Mouse (Mus musculus) induced T-regulatory cell, adult 2 months (primary cell): ENCODE results near the gene Fgfr2.
A peak's percentile ranks its signal among the peaks of the same experiment; 100 is the strongest.

Experiments
- DNase-seq: peaks from one replicate; pipeline ENCODE4 v3.0.0-alpha.2; 2012; ENCODE audit warnings: low read depth

Gene Fgfr2

DNA sequence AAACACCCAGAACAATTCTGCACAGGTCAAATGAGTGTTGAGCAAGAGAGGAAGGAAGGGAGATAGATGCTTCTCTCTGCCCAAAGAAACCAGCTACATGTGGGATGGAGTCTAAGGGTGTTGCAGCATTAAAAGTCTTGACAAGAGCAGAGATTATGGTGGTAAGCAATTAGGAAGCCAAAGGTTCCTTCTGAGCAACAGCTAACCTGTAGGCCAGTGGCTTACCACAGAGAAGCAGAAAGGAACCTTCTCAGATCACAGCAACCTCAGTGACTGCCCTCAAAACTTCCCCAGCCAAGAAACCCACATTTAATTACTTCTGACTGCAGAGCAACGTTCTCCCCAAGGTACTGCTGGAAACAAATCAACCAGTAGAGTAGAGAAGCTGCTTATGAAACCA, 2621.7 kb downstream of the Fgfr2 start:
- no peak for DNase-seq

DNA sequence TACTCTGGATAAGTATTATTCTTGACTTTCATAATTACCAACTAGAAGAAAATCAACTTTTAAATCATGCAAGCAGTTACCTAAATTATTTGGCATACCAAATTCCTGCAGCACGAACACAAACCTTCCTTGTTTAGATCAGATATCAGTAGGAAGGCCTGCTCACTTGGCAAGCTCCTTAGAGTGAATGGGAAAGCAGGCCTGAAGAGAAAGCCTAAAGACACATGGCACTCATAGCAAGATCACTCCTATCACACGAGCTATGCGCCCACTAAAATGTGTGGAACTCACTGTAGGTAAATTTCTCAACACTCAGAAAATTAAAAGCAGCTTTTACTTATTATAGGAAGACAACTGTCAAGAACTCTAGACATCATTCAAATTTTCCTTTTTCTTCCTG, 2629.8 kb downstream of the Fgfr2 start:
- no peak for DNase-seq

DNA sequence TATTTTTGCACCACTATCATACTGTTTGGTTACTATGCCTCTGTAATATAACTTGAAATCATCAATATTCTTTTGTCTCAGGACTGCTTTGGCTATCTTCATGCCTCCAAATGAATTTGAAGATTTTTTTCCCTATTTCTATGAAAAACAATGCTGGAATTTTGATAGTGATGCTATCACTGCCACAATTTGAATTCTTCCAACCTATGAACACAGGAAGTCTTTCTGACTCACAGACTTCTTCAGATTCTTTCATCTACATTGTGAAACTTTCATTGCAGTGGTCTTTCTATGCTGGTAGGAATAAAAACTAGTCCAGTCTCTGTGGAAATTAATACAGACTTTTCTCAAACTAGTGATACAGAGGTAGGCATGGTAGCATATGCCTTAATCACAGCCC, 2631.1 kb downstream of the Fgfr2 start:
- DNase-seq: no peak

DNA sequence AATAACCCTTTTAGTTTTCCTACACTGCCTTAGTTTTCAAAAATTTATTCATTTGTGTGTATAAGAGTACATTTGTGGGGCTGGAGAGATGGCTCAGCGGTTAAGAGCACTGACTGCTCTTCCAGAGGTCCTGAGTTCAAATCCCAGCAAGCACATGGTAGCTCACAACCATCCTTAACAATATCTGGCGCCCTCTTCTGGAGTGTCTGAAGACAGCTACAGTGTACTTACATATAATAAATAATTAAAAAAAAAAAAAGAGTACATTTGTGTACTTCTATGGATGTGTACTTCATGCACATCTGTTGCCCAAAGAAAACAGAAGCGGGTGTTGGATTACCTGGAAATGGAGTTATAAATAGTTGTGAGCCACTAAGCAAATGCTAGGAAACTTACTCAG, 2644.1 kb downstream of the Fgfr2 start:
- peak; percentile 23 for DNase-seq

DNA sequence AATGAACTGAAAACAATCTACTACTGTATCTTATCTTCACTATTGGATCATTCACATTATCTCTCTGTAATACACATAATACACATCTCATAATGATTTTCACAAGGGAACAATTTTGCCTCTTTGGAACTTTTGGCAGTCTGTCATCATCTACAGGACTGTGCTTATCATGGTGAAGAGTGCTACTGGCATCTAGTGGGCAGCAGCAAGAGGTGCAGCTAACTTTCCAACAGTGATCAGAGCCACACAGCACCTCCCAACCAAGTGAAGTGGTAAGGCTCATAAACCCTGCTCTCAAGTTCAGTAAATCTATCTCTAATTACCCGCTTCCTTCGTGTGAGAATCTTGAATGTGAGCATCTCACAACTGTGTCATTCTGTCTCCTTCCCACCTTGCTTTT, 2647.2 kb downstream of the Fgfr2 start:
- peak; percentile 60 for DNase-seq

DNA sequence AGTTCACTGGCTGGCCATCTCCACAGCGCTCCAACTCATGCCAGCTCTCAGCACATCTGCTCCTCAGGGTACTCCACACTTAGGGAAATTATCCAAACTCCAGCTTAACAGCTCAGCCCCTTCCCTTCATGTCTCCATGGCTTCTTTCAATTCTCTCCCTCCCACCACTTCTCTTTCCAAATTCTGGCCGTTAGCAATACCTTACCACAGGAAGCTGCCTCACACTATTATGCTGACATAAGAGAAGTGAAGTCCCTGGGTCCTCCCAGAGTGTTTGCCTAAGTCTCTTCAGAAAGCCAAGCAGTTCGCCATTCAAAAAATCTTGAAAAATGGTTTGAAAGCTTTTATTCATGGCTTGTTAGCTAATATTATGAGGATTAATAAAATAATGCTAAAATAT, 2649.3 kb downstream of the Fgfr2 start:
- DNase-seq: no peak

DNA sequence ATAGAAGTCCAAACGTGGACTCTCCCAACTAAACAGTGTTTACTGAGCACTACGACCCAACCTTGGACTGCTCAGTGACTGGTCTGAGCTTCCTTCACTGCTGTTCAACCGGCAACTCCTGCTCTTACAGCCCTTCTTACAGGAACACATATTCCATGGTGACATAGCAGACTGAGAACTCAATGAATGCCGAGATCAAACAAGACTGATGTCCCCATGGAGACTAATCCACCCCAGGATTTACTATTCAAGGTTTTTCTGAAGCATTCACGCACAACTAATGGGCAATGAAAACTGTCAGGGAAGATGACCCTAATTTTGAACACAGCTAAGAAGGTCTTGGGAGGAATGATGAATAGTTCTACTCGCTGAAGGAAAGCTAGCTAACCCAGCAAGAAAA, 2650.5 kb downstream of the Fgfr2 start:
- DNase-seq: no peak

DNA sequence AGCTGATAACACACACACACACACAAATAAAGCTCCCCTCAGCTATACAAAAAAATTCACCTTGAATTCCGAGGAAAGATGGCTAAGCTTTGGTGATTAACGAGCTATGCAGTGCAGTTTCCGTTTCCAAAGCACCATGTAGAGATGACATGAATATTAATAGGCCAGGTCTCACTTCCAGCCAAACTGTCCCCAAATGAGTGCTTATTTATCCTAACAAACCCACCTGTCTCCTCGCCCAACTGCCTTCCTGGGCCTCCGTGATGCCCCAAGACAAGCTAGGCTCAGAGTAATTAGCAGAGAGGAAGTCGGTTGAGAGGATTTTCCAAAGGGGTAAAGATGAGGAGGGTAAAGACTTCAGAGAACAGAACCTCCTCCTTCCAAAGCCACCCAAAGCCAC, 2652.1 kb downstream of the Fgfr2 start:
- DNase-seq: no peak

DNA sequence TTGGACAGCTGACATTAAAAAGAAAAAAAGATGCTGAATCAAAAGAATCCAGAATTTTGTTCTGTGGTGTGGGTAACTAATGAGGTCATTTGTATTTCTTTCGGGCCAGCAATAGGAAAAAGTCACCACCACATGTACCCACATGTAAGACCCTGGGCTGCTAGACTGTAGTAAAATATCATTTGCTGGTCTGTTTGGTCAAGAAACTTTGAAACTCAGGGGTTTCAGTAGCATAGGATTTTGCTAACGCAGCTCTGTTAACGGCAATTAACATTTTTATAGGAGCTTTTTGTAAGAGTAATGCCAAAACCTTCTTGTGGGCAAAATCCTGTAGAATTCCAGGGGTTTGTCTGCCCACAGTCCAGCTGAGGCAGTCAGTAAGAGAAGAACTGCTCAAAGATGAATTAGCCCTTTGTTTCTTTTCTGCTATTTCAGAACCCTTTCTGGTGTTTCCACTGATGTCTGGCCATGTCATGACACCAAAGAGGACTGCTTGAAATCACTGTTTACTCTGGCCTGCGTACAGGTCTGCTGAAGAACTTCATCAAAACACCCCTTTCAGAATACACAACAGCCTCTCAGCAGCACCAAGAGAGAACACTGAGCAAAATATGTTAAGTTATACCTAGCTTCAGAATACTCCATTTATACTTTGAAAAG, 2667.4 kb downstream of the Fgfr2 start:
- no peak for DNase-seq

DNA sequence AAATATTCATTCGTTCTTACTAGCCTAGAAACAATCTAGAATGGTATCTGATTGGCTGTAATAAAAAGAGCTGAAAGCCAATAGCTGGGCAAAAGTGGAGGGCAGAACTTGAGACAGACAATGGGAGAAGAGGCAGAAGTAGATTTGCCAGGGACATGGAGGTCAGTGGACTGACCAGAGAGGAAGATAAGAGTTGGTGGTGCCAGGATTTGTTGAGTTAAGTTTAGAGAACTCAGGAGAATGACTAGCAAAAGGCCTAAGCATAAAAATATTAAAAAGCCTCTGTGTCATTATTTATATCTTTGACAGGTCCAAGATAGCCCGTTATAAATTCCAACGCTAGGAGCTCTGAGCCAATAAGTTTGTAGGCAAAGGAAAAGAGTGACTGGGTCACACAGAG, 2668.9 kb downstream of the Fgfr2 start:
- DNase-seq: no peak

DNA sequence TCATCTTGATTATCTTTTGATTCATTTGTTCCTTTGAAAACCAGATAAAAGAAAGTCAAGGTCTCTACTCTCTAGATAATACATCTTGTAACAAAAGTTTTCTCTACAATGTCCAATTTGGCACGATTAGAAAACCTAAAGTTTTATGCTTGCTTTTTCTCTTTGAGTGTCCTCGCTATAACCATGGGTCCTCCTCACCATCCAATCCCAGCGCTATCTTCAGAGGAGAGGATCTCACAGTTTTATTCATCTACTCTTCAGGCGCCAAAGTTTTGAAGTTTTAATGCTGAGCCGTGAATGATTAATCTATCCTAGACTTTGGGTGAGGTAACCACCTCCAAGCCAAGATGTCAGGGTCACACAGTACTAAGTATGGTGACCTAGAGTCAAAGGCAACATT, 2687.4 kb downstream of the Fgfr2 start:
- no peak for DNase-seq

DNA sequence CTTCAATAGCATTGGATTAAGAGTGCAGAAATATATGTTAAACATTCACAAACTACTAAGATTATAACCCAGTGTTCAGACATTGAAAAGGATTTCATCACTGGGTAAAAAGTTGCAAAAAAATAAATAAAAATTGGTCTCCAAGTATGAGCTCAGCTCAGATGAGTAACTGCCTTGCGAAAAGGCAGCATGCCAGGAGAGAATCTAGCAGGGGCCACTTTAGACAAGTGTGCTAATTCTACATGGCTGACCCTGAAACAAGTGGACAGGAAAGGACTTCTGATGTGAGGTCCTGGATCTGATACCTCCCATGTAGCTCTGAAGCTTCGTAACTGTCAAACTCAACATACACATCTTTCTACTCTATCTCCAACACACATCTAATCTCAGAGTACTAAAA, 2691.0 kb downstream of the Fgfr2 start:
- no peak for DNase-seq

DNA sequence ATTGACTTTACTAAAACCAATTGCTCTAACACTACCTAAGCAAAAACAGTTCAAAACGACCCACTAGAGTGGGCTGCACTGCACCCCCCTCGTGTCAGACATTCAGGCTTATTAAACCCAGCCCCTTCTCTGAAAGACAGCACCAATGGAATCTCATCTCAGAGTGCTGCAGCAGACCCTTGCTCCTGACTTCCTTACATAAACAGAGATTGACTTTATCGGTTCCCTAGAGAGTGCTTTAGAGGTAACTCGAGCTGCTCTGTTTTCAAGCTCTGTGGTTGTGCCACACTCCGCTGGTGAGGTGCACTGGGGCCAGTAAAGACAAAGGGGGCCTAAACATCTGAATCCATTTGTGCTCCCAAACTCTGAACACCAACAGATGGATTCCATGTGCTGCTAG, 2696.6 kb downstream of the Fgfr2 start:
- no peak for DNase-seq

DNA sequence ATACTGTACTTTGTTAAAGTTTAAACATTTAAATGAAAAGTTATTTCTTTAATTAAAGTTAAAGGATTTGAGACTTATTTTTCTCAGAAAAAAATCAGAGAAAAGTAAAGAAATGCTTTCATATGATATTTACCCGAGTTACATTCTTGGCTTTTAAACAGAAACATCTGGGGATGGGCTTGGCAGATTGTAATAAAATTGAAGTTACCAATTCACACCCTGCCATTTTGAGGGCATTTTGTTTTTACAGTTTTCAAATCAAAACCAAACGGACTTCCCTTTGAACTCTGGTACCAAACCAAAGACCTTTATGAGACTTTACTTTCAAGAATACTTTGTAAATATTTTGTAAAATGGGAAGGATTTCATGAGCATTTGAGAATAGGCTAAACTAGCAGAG, 2697.2 kb downstream of the Fgfr2 start:
- no peak for DNase-seq

DNA sequence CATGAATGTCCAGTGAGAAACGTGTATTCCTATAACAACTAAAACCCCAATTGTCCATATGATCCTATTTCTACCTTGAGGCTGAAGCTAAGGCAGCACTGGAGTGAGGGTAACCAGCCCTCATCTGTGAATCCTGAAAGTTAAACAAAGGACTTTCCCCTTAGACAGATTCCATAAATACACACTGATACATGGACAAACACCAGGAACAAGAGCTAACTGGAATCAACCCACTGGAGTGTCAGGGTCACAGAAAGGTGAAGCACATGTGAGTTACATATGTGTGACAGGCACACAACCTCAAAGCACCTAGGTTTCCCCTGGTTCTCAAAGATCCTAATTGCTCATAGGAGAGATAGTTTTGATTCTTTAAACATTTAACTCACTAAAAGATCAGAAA, 2703.2 kb downstream of the Fgfr2 start:
- no peak for DNase-seq

DNA sequence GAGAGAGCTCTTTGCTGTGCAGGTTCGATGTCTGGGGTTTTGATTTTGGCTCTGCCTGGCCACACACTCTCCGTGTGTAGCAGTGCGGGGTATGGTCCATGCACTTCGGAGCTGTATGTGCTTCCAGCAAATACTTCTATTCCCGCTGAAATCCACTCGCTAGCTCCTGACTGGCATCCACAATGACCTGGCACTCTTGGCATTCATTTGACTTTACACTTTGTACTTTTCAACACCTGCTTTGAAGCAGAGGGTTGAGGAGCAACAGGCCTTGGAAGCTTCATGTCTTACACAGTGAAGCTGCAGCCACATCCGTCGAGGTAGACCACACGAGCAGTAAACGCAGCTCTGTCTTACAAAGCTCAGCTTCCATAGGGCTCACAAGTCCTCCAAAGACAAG, 2715.5 kb downstream of the Fgfr2 start:
- DNase-seq: no peak

DNA sequence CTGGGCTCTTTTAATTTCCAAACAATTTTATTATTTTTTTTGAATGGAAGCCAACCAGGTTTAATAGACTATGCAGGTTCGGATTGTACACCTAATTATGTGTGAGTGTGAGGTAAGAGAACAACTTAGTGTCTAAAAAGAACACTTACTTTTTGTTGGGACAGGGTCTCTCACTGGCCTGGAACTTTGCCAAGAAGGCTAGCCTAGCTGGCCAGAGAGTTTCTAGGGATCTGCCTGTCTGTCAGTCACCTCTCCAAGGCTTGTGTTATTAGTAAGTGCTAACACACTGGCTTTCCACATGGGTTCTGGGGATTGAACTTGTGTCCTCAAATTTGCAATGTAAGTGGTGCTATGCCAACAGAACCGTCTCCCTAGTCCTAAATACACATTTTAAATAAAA, 2719.8 kb downstream of the Fgfr2 start:
- DNase-seq: no peak

DNA sequence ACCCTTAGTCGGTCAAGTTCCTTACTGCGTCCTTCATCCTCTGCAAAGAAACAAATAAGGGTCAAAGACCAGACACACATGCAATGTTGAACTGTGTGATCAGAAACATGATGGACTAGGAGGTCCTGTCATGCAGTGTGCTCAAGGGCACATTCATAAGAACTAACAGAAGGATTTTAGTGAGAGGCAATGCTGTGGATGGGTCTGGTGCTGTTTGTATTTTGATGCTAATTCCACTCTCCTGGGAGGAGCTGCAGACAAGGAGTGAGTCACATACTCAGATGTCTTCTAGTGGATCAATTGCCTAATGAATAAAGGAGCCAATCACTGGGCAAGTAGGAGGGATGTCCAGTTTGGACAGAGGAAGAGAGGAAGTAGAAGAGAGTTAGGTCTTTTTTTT, 2728.5 kb downstream of the Fgfr2 start:
- no peak for DNase-seq

DNA sequence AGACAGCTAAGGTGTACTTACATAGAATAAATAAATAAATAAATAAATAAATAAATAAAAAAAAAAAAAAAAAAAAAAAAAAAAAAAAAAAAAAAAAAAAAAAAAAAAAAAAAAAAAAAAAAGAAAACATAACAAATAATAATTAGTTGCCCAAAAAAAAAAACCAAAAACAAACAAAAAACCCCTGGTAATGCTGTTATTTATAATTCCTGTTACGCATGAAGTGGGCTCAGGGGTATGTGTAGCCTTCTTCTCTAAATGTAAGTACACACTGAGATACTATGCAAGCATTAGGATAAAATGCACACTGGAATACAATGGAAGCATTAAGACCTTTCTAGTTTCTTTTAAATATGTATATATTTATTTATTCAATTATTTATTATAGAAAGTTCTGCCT, 2733.1 kb downstream of the Fgfr2 start:
- peak; percentile 7 for DNase-seq

DNA sequence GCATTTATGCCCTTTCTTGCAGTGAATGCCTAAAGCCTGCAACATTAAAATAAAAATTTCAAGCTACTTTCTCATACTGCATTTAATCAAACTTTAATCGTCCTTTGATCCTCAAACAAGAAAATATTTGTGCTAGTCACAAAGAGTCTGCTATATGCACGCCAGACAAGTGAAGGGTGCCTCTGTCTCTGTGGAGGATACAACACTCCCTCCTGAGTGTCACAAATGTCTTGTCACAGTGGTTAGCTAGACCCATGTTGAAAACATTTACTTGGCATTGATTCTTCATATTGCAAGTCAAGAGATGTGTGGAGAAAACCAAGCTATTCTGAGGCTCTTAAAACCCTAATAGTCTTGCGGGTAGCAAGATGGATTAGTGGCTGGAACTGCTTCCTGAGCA, 2736.8 kb downstream of the Fgfr2 start:
- DNase-seq: no peak

DNA sequence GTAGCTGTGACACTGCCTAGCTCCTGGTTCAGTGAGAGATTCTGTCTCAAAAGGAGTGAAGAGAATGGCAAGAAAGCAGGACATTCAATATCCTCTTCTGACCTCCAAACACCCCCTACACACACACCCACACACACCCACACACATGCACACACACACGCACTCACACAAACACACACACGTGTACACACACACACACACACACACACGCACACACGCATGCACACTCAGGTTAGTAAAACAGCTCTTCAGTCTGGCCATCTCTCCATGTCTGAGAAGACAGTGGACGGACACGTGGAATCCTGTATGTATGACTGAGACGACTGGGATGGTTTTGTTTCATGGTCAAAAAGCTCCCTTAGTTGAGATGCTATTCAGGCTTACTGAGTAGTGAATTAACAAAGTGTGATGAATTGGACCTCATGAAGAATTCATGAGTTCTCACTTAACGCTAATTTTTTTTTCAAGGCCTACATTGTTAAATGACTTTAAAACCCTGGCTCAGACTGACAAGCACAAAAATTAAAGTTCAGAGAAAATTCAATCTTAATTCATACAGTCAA, 2737.3 kb downstream of the Fgfr2 start:
- no peak for DNase-seq

DNA sequence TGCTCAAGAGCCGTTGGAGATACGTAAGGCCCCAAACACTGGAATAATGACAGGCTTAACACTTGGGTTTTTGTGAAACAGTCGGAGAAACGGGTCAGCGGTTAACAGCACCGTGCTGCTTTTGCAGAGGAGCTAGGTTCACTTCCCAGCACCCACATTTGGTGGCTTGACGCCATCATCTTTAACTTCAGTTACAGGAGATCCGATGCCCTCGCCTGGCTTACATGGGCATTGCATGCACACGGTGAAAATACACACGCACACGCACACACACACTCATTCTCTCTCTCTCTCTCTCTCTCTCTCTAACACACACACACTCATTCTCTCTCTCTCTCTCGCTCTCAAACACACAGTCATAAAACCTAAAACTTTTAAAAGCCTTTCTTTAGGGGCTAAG, 2741.0 kb downstream of the Fgfr2 start:
- no peak for DNase-seq

DNA sequence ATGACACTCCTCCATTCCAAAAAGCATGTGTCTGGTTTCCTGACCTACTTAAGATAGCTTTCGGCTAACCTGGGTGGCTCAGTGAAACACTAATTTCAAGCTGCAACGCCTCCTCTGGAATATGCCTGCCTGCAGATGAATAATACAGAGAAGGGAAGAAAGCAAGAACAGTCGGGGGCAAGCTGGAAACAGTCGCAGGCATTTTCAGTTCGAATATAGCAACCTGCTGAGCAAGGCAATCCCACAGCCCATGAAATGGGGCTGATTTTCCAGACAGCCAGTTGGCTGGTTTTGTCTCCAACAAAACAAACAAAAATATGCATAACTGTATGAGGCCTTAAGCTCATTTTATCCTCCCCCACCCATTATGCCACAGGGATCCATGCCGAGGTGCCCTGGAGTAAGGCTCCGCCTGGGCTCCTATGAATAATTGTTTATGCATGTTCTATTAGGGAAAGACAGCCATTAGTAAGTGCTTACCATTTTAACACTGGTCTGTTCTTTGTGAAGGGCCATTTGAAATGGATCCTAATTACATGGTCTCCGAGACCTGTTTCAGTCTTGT, 2741.7 kb downstream of the Fgfr2 start:
- no peak for DNase-seq

DNA sequence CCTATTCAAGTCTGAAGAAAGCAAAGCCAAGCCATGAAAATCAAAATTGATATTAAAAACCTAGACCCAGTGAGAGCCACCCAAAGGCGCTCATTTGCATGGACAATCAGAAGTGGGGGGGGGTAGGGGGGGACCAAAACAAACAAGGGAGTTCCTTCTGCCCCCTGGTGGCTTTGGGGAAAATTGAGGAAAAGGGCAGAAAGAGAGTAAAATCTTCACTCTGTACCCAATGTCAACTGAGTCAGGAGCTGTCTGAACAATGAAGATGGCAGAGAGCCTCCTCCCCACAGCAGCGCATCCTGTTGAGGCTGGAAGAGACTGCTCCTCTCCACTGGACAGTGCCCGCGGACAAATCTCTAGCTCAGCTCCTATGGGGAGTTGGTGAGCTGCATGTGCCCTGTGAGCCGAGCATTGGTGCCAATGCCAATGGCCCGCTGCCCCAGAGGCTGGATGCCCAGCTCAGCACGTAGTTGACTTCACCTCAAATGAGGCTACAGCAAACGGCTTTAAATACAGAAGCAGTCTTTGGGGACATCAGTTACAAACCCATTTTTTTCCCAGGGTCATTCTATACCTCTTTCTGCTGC, 2742.3 kb downstream of the Fgfr2 start:
- no peak for DNase-seq
